Mouse (Mus musculus) layer of hippocampus, adult 6 months (tissue): Measurements from ENCODE around the gene Gm6525. TPM values are rescaled to one million over a fixed set of nuclear protein-coding genes. Genes with fewer than 3 reads are reported as not detected.

ENCODE experiments used
- long read RNA-seq, 2 experiments: library from polyadenylated mRNA; unstranded; transcript quantifications; one replicate each; pipeline ENCODE4 v2.0.0; 2019 to 2020
- polyA plus RNA-seq: library from polyadenylated mRNA; unstranded; fragments of <200 nt; fragmentation: Nextera tagmentation; gene quantifications from 2 replicates; pipeline ENCODE4 v1.2.3, GENCODE M21; 2021

The Gm6525 gene
- not detected in 2 replicates for polyA plus RNA-seq
- long read RNA-seq, experiment 1 = 0 reads
- long read RNA-seq, experiment 2 = 0 reads

DNA sequence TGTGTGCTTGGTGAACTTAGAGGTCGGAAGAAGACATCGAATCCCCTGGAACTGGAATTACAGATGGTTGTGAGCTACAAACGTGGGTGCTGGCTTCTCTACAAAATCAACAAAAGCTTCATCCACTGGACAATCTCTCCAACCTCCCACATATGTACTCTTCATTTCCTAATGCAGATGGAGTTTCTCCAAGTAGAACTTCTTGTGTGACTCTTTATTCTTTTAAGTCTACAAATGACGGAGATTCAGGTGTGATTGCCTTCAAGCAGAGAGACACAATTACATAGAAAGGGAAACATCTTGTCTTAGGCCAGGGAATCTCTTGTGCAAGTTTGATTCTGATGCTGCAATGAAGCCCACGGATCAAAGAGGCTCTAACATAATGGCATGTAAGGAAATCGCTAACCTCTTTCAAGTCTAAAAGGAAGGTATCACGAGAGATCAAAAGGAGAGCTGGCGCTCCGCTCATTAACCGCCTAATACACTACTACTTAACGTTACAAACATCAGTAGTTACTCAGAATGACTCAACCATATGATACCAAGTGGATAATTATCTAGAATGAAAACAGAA is at the start of gene Gm6525:
Gene Gm6525, plus strand, starts transcription at position 524 of the 574 bp plus-strand sequence.

DNA sequence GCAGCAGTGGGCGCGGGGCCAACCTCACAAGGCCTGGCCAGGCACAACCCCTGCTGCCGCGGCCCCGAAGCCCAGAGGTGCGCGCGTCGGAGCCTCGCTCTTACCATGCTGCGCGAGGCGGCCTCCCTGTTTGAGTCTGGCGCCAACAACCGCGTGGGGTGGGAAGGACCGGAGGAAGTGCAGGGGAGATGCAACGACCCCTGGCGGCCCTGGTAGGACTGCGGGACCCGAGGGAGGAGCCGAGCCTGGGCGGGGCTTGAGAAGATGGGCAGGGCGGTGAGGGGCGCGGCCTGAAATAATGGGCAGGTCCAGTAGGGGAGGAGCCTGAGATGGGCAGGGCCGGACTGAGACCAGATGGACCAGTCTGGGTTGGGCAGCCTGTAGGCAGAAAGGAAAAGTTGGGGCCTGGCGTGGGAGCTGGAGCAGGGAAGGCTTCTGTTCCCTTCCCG is 18.3 kb upstream of the Gm6525 start, which contains the start of gene Mnd1:
Gene Mnd1, minus strand, starts transcription at position 229 of the 449 bp plus-strand sequence.

Other genes with a start within 250 kb of the Gm6525 start
- 2.7 and 2.9 TPM in 2 replicates for gene Tmem131l, start 133.9 kb upstream of the Gm6525 start, polyA plus RNA-seq
- 1.4 and 1.9 TPM in 2 replicates for gene Mnd1, start 18.3 kb upstream of the Gm6525 start, polyA plus RNA-seq
- 101 and 117 TPM in 2 replicates for gene Trim2, start 132.8 kb downstream of the Gm6525 start, polyA plus RNA-seq